Comparison of ENCODE assay signal across 1 mouse cellular context in the genomic region with DNA sequence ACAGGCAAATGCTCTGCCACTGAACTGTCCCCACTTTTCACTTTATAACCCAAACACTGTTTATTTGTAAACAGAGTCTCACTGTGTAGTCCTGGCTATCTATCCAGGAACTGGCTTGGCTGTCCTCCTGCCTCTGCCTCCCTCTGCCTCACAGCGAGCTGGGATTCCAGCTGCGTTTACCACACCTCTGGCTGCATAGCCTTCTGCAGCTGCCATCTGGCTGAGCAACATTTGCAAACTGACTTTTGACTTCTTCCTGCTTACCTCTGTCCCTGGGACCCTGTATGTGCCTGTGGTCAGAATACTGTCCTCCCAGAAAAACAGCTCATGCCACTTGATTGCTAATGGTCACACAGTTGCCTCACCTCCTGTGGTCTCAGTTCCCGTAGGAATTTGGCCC.
TF ChIP-seq lines count a peak whose summit lies in the region.

No protein-coding gene starts in this region.

TF ChIP-seq in MEL, 35 proteins besides CTCF, POLR2A, EP300 and RAD21:
- no peak for TF ChIP-seq CHD2 (IDR thresholded peaks at IDR 0.05; ENCODE audit: low read length)
- no peak for TF ChIP-seq RCOR1 (IDR thresholded peaks at IDR 0.05; ENCODE audit: low read depth, low read length)
- TF ChIP-seq UBTF (IDR thresholded peaks at IDR 0.05; ENCODE audit: borderline replicate concordance, insufficient read depth, low read depth, low read length) = no peak
- no peak for TF ChIP-seq GATA1 (IDR thresholded peaks at IDR 0.05; ENCODE audit: low read depth, low read length)
- no peak for TF ChIP-seq HCFC1 (IDR thresholded peaks at IDR 0.05; ENCODE audit: low read depth, low read length)
- TF ChIP-seq USF1 (IDR thresholded peaks at IDR 0.05; ENCODE audit: low read depth, low read length) = no peak
- TF ChIP-seq KAT2A (conservative IDR thresholded peaks at IDR 0.05; ENCODE audit: low read depth, low read length) = no peak
- no peak for TF ChIP-seq SIN3A (IDR thresholded peaks at IDR 0.05; ENCODE audit: low read length)
- TF ChIP-seq MAX (IDR thresholded peaks at IDR 0.05; ENCODE audit: low read length) = no peak
- TF ChIP-seq POLR2AphosphoS2 (IDR thresholded peaks at IDR 0.05; ENCODE audit: low read length) = no peak
- TF ChIP-seq MXI1 (IDR thresholded peaks at IDR 0.05; ENCODE audit: low read depth, low read length) = no peak
- TF ChIP-seq MAFK (IDR thresholded peaks at IDR 0.05; ENCODE audit: borderline replicate concordance, low read depth, low read length) = no peak
- TF ChIP-seq GABPA (IDR thresholded peaks at IDR 0.05; ENCODE audit: low read depth, low read length) = no peak
- no peak for TF ChIP-seq ETS1 (IDR thresholded peaks at IDR 0.05; ENCODE audit: low read depth, low read length)
- no peak for TF ChIP-seq MAZ (IDR thresholded peaks at IDR 0.05; ENCODE audit: low read depth, low read length)
- TF ChIP-seq TAL1 (IDR thresholded peaks at IDR 0.05; ENCODE audit: low read length) = no peak
- TF ChIP-seq ZMIZ1 (IDR thresholded peaks at IDR 0.05; ENCODE audit: low read depth, low read length) = no peak
- TF ChIP-seq TCF12 (IDR thresholded peaks at IDR 0.05; ENCODE audit: low read depth, low read length) = no peak
